Mouse (Mus musculus): ENCODE measurements at regions not wholly inside any gene's neighbourhood (a gene's known extent, or its start where the extent isn't known, plus 50 kb on each side); places are given as distances from the start of the nearest gene placed in this dataset.

- ATAC-seq (no peak), DNase-seq (no peak)
- no peak overlapping the region for H3K27ac ChIP-seq (ENCODE audit: low read depth, low read length)
- TF ChIP-seq CTCF (IDR thresholded peaks at IDR 0.05; ENCODE audit: low read depth), result no peak
- H3K36me3 ChIP-seq (ENCODE audit: insufficient read depth), result no peaks in the 10 kb centered on the region
- no peaks in the 10 kb centered on the region for H3K9me3 ChIP-seq (ENCODE audit: low read length)
- H3K4me1 ChIP-seq (ENCODE audit: insufficient read depth), result no peaks in the 10 kb centered on the region
- WGBS, result 66% methylated on average over 3 of the region's 3 CpGs
- H3K9ac ChIP-seq, result no peak overlapping the region
- no peak overlapping the region for H3K4me2 ChIP-seq (ENCODE audit: low read depth)
- no peaks in the 10 kb centered on the region for H3K27me3 ChIP-seq (ENCODE audit: insufficient read depth, low read length)
- no peak overlapping the region for H3K4me3 ChIP-seq (ENCODE audit: low read depth, low read length)
Observed at GRCm38 (mm10) chr1:185519811-185520210, 65.2 kb downstream of the Slc30a10 start.

- Histone ChIP-seq H3K36me3 (ENCODE audit: insufficient read depth) (no peaks in the 10 kb centered on the region), H3K9me3 (ENCODE audit: low read length) (no peaks in the 10 kb centered on the region), H3K27me3 (ENCODE audit: insufficient read depth, low read length) (no peaks in the 10 kb centered on the region), H3K27ac (ENCODE audit: low read depth, low read length) (no peak overlapping the region), H3K4me1 (ENCODE audit: insufficient read depth) (no peaks in the 10 kb centered on the region), H3K4me3 (ENCODE audit: low read depth, low read length) (no peak overlapping the region), H3K4me2 (ENCODE audit: low read depth) (no peak overlapping the region), H3K9ac (no peak overlapping the region)
- WGBS, result 73% methylated on average over 10 of the region's 10 CpGs
- ATAC-seq (no peak), DNase-seq (no peak)
- TF ChIP-seq CTCF (IDR thresholded peaks at IDR 0.05; ENCODE audit: low read depth), result no peak
Observed at GRCm38 (mm10) chr1:185524020-185524419, 69.4 kb downstream of the Slc30a10 start.

- no peak overlapping the region for H3K27ac ChIP-seq (ENCODE audit: low read depth, low read length)
- no peaks in the 10 kb centered on the region for H3K27me3 ChIP-seq (ENCODE audit: insufficient read depth, low read length)
- no peaks in the 10 kb centered on the region for H3K36me3 ChIP-seq (ENCODE audit: insufficient read depth)
- no peaks in the 10 kb centered on the region for H3K9me3 ChIP-seq (ENCODE audit: low read length)
- no peak for TF ChIP-seq CTCF (IDR thresholded peaks at IDR 0.05; ENCODE audit: low read depth)
- no peak overlapping the region for H3K4me2 ChIP-seq (ENCODE audit: low read depth)
- no peak overlapping the region for H3K9ac ChIP-seq
- H3K4me1 ChIP-seq (ENCODE audit: insufficient read depth), result no peaks in the 10 kb centered on the region
- DNase-seq (no peak), ATAC-seq (no peak)
- 90% methylated on average over 5 of the region's 5 CpGs for WGBS
- H3K4me3 ChIP-seq (ENCODE audit: low read depth, low read length), result no peak overlapping the region
Observed at GRCm38 (mm10) chr1:185533471-185533870, 78.8 kb downstream of the Slc30a10 start.

- Histone ChIP-seq H3K4me1 (ENCODE audit: insufficient read depth) (no peaks in the 10 kb centered on the region), H3K27ac (ENCODE audit: low read depth, low read length) (no peak overlapping the region), H3K9ac (no peak overlapping the region), H3K36me3 (ENCODE audit: insufficient read depth) (no peaks in the 10 kb centered on the region), H3K27me3 (ENCODE audit: insufficient read depth, low read length) (no peaks in the 10 kb centered on the region), H3K4me2 (ENCODE audit: low read depth) (no peak overlapping the region), H3K4me3 (ENCODE audit: low read depth, low read length) (no peak overlapping the region), H3K9me3 (ENCODE audit: low read length) (no peaks in the 10 kb centered on the region)
- WGBS, result 76% methylated on average over 1 of the region's 1 CpGs
- DNase-seq (no peak), ATAC-seq (no peak)
- TF ChIP-seq CTCF (IDR thresholded peaks at IDR 0.05; ENCODE audit: low read depth), result no peak
Observed at GRCm38 (mm10) chr1:185534129-185534528, 79.5 kb downstream of the Slc30a10 start.

GRCm38 (mm10) chr1:185535321-185535720, 80.7 kb downstream of the Slc30a10 start:
- H3K9me3 ChIP-seq (ENCODE audit: low read length), result no peaks in the 10 kb centered on the region
- no peak overlapping the region for H3K4me3 ChIP-seq (ENCODE audit: low read depth, low read length)
- H3K27me3 ChIP-seq (ENCODE audit: insufficient read depth, low read length), result no peaks in the 10 kb centered on the region
- TF ChIP-seq CTCF (IDR thresholded peaks at IDR 0.05; ENCODE audit: low read depth), result no peak
- H3K9ac ChIP-seq, result no peak overlapping the region
- WGBS, result 87% methylated on average over 6 of the region's 6 CpGs
- ATAC-seq (no peak), DNase-seq (no peak)
- H3K4me1 ChIP-seq (ENCODE audit: insufficient read depth), result no peaks in the 10 kb centered on the region
- H3K36me3 ChIP-seq (ENCODE audit: insufficient read depth), result no peaks in the 10 kb centered on the region
- H3K27ac ChIP-seq (ENCODE audit: low read depth, low read length), result no peak overlapping the region
- no peak overlapping the region for H3K4me2 ChIP-seq (ENCODE audit: low read depth)

GRCm38 (mm10) chr1:185537236-185537635, 82.6 kb downstream of the Slc30a10 start:
- Histone ChIP-seq H3K9ac (no peak overlapping the region), H3K36me3 (ENCODE audit: insufficient read depth) (no peaks in the 10 kb centered on the region), H3K4me2 (ENCODE audit: low read depth) (no peak overlapping the region), H3K27me3 (ENCODE audit: insufficient read depth, low read length) (no peaks in the 10 kb centered on the region), H3K4me3 (ENCODE audit: low read depth, low read length) (no peak overlapping the region), H3K9me3 (ENCODE audit: low read length) (no peaks in the 10 kb centered on the region), H3K27ac (ENCODE audit: low read depth, low read length) (no peak overlapping the region), H3K4me1 (ENCODE audit: insufficient read depth) (no peaks in the 10 kb centered on the region)
- DNase-seq (no peak), ATAC-seq (no peak)
- WGBS, result 72% methylated on average over 4 of the region's 4 CpGs
- no peak for TF ChIP-seq CTCF (IDR thresholded peaks at IDR 0.05; ENCODE audit: low read depth)

- Histone ChIP-seq H3K36me3 (ENCODE audit: insufficient read depth) (no peaks in the 10 kb centered on the region), H3K27me3 (ENCODE audit: insufficient read depth, low read length) (no peaks in the 10 kb centered on the region), H3K4me2 (ENCODE audit: low read depth) (no peak overlapping the region), H3K4me1 (ENCODE audit: insufficient read depth) (no peaks in the 10 kb centered on the region), H3K27ac (ENCODE audit: low read depth, low read length) (no peak overlapping the region), H3K4me3 (ENCODE audit: low read depth, low read length) (no peak overlapping the region), H3K9ac (no peak overlapping the region), H3K9me3 (ENCODE audit: low read length) (peaks cover 4% of the 10 kb centered on the region; the same call in 1 of the 2 replicates)
- no peak for ATAC-seq
- WGBS, result 83% methylated on average over 1 of the region's 1 CpGs
- no peak for TF ChIP-seq CTCF (IDR thresholded peaks at IDR 0.05; ENCODE audit: low read depth)
- DNase-seq, result no peak
Observed at GRCm38 (mm10) chr1:185539458-185539857, 84.8 kb downstream of the Slc30a10 start.

GRCm38 (mm10) chr1:185546346-185546745, 91.7 kb downstream of the Slc30a10 start:
- Histone ChIP-seq H3K4me2 (ENCODE audit: low read depth) (no peak overlapping the region), H3K9me3 (ENCODE audit: low read length) (peaks cover 4% of the 10 kb centered on the region; the same call in 1 of the 2 replicates), H3K27me3 (ENCODE audit: insufficient read depth, low read length) (no peaks in the 10 kb centered on the region), H3K4me1 (ENCODE audit: insufficient read depth) (no peaks in the 10 kb centered on the region), H3K27ac (ENCODE audit: low read depth, low read length) (no peak overlapping the region), H3K4me3 (ENCODE audit: low read depth, low read length) (no peak overlapping the region), H3K9ac (no peak overlapping the region), H3K36me3 (ENCODE audit: insufficient read depth) (no peaks in the 10 kb centered on the region)
- ATAC-seq, result peak; percentile 51; the same call in 1 of the 2 replicates
- DNase-seq, result peak; percentile 73
- TF ChIP-seq CTCF (IDR thresholded peaks at IDR 0.05; ENCODE audit: low read depth), result peak; percentile 81

All from forebrain, postnatal 0 days (tissue).